Mouse (Mus musculus) limb, embryonic 10.5 days (tissue): Measurements from ENCODE around the gene Cd3d. TPM values are rescaled to one million over a fixed set of nuclear protein-coding genes. Genes with fewer than 3 reads are reported as not detected.
A peak's percentile ranks its signal among the peaks of the same experiment; 100 is the strongest.
"Not testable (repeated sequence)": the region's sequence is repeated elsewhere in the genome, so short reads cannot be mapped to it uniquely, and the experiment has no call there.

Experiments
- DNase-seq: peaks from one replicate; pipeline ENCODE4 v3.0.0-alpha.2; 2017; ENCODE audit warnings: low spot score
- H3K27ac ChIP-seq: fragments of 300-500 bp; sonication (generic); 2 replicates; pipeline ENCODE4 v1.5.1; 2016; ENCODE audit warnings: mild to moderate bottlenecking
- H3K27me3 ChIP-seq: fragments of 300-500 bp; sonication (generic); 2 replicates; pipeline ENCODE4 v1.6.1; 2016; ENCODE audit warnings: low read depth, mild to moderate bottlenecking; ENCODE audit not compliant: poor library complexity, severe bottlenecking
- H3K36me3 ChIP-seq: fragments of 300-500 bp; sonication (generic); 2 replicates; pipeline ENCODE4 v1.6.1; 2016; ENCODE audit warnings: mild to moderate bottlenecking, moderate library complexity
- H3K4me1 ChIP-seq: fragments of 300-500 bp; sonication (generic); 2 replicates; pipeline ENCODE4 v1.6.1; 2016
- H3K4me3 ChIP-seq: fragments of 300-500 bp; sonication (generic); 2 replicates; pipeline ENCODE4 v1.5.1; 2016; ENCODE audit warnings: mild to moderate bottlenecking, moderate library complexity
- H3K9me3 ChIP-seq: fragments of 300-500 bp; sonication (generic); replicated peaks from 2 replicates; pipeline ENCODE4 v1.6.1; 2016; ENCODE audit warnings: mild to moderate bottlenecking
- WGBS: fragments of 180-500 bp; shearing (Covaris S2); methylation state at CpG from one replicate; pipeline ENCODE4 v1.1.7; 2016; 5-methylcytosine and 5-hydroxymethylcytosine counted together
- polyA plus RNA-seq: library from polyadenylated mRNA; unstranded; fragments of >200 nt; fragmentation: Nextera tagmentation; extraction: Ambion mirVana; gene quantifications from 2 replicates; pipeline ENCODE4 v1.2.1, GENCODE M21; 2016

The Cd3d gene
- polyA plus RNA-seq: not detected in 2 replicates

GRCm38 (mm10) chr9:44981676-44982075 lies at the start of gene Cd3d:
Cd3d (plus strand) TSS chr9:44981786.
- DNase-seq: no peak
- no peak within 1 kb of the TSS for H3K27ac ChIP-seq
- H3K27me3 ChIP-seq: no peaks in the 10 kb centered on the region
- H3K9me3 ChIP-seq: no peaks in the 10 kb centered on the region
- 82% methylated on average over 4 of the region's 4 CpGs for WGBS
- no peaks in the 10 kb centered on the region for H3K36me3 ChIP-seq
- peaks cover 6% of the 10 kb centered on the region for H3K4me1 ChIP-seq
- no peak within 1 kb of the TSS for H3K4me3 ChIP-seq

- 85% methylated on average over 4 of the region's 4 CpGs for WGBS
- no peak overlapping the region for H3K4me3 ChIP-seq
Measured at GRCm38 (mm10) chr9:44941756-44942155, 39.8 kb upstream of the Cd3d start.

GRCm38 (mm10) chr9:44942421-44942820 lies 39.2 kb upstream of the Cd3d start:
- Histone ChIP-seq H3K4me3 (no peak overlapping the region), H3K9me3 (no peaks in the 10 kb centered on the region), H3K27ac (no peak overlapping the region), H3K27me3 (no peaks in the 10 kb centered on the region), H3K4me1 (no peaks in the 10 kb centered on the region), H3K36me3 (peaks cover 93% of the 10 kb centered on the region)
- no peak for DNase-seq
- WGBS: 96% methylated on average over 4 of the region's 4 CpGs

More at GRCm38 (mm10) chr9:44941756-44942155, 39.8 kb upstream of the Cd3d start:
- Histone ChIP-seq H3K9me3 (no peaks in the 10 kb centered on the region), H3K27me3 (no peaks in the 10 kb centered on the region), H3K27ac (no peak overlapping the region), H3K4me1 (no peaks in the 10 kb centered on the region), H3K36me3 (peaks cover 93% of the 10 kb centered on the region)
- DNase-seq: no peak

- H3K27me3 ChIP-seq: no peaks in the 10 kb centered on the region
- no peak overlapping the region for H3K27ac ChIP-seq
- no peaks in the 10 kb centered on the region for H3K4me1 ChIP-seq
- H3K9me3 ChIP-seq: no peaks in the 10 kb centered on the region
- peaks cover 98% of the 10 kb centered on the region for H3K36me3 ChIP-seq
- 92% methylated on average over 7 of the region's 7 CpGs for WGBS
- DNase-seq: no peak
- no peak overlapping the region for H3K4me3 ChIP-seq
Measured at GRCm38 (mm10) chr9:44946185-44946695, 35.3 kb upstream of the Cd3d start.

GRCm38 (mm10) chr9:44947836-44948235 lies 33.8 kb upstream of the Cd3d start:
- 91% methylated on average over 5 of the region's 5 CpGs for WGBS
- DNase-seq: no peak
- peaks cover 96% of the 10 kb centered on the region for H3K36me3 ChIP-seq

GRCm38 (mm10) chr9:44954432-44954831 lies 27.2 kb upstream of the Cd3d start:
- DNase-seq: no peak
- H3K36me3 ChIP-seq: peaks cover 89% of the 10 kb centered on the region
- WGBS: 91% methylated on average over 3 of the region's 3 CpGs

More at GRCm38 (mm10) chr9:44947836-44948235, 33.8 kb upstream of the Cd3d start:
- Histone ChIP-seq H3K27me3 (no peaks in the 10 kb centered on the region), H3K27ac (no peak overlapping the region), H3K4me1 (no peaks in the 10 kb centered on the region), H3K4me3 (no peak overlapping the region), H3K9me3 (no peaks in the 10 kb centered on the region)

GRCm38 (mm10) chr9:44965126-44965832 lies 16.3 kb upstream of the Cd3d start, which contains the start of gene Ube4a:
Ube4a (minus strand) TSS chr9:44965600.
- no peaks in the 10 kb centered on the region for H3K27me3 ChIP-seq
- peak within 1 kb of the TSS; percentile 66 for H3K4me3 ChIP-seq
- H3K4me1 ChIP-seq: peaks cover 17% of the 10 kb centered on the region
- peak within 1 kb of the TSS; percentile 72 for H3K27ac ChIP-seq
- peaks cover 16% of the 10 kb centered on the region for H3K36me3 ChIP-seq
- no peaks in the 10 kb centered on the region for H3K9me3 ChIP-seq
- DNase-seq: peak; percentile 100
- WGBS: under 1% methylated on average over 39 of the region's 39 CpGs

More at GRCm38 (mm10) chr9:44954432-44954831, 27.2 kb upstream of the Cd3d start:
- Histone ChIP-seq H3K4me3 (no peak overlapping the region), H3K9me3 (no peaks in the 10 kb centered on the region), H3K27ac (no peak overlapping the region), H3K4me1 (no peaks in the 10 kb centered on the region), H3K27me3 (no peaks in the 10 kb centered on the region)

- WGBS: 17% methylated on average over 10 of the region's 10 CpGs
- peaks cover 17% of the 10 kb centered on the region for H3K4me1 ChIP-seq
- H3K36me3 ChIP-seq: peaks cover 14% of the 10 kb centered on the region
- H3K4me3 ChIP-seq: peak overlapping the region; percentile 66
- no peak for DNase-seq
- H3K27me3 ChIP-seq: no peaks in the 10 kb centered on the region
- peak overlapping the region; percentile 72 for H3K27ac ChIP-seq
- H3K9me3 ChIP-seq: no peaks in the 10 kb centered on the region
Measured at GRCm38 (mm10) chr9:44965833-44966466, 15.6 kb upstream of the Cd3d start.

GRCm38 (mm10) chr9:44966815-44967242 lies 14.8 kb upstream of the Cd3d start:
- Histone ChIP-seq H3K27me3 (no peaks in the 10 kb centered on the region), H3K9me3 (no peaks in the 10 kb centered on the region), H3K36me3 (peaks cover 6% of the 10 kb centered on the region), H3K4me1 (peaks cover 17% of the 10 kb centered on the region), H3K4me3 (no peak overlapping the region), H3K27ac (no peak overlapping the region)
- peak; percentile 71 for DNase-seq
- 23% methylated on average over 3 of the region's 3 CpGs for WGBS

GRCm38 (mm10) chr9:44967763-44968162 lies 13.8 kb upstream of the Cd3d start:
- not testable (repeated sequence) for H3K9me3 ChIP-seq, H3K27ac ChIP-seq, H3K4me3 ChIP-seq, DNase-seq, H3K27me3 ChIP-seq, H3K36me3 ChIP-seq
- H3K4me1 ChIP-seq: peaks cover 17% of the 10 kb centered on the region
- WGBS: 83% methylated on average over 5 of the region's 5 CpGs

GRCm38 (mm10) chr9:44969450-44969849 lies 12.1 kb upstream of the Cd3d start:
- peaks cover 14% of the 10 kb centered on the region for H3K4me1 ChIP-seq
- no peak overlapping the region for H3K27ac ChIP-seq
- no peaks in the 10 kb centered on the region for H3K9me3 ChIP-seq
- no peaks in the 10 kb centered on the region for H3K36me3 ChIP-seq
- 73% methylated on average over 1 of the region's 1 CpGs for WGBS
- H3K4me3 ChIP-seq: no peak overlapping the region
- peaks cover 18% of the 10 kb centered on the region; the same call in 1 of the 2 replicates for H3K27me3 ChIP-seq
- DNase-seq: no peak

- 79% methylated on average over 6 of the region's 6 CpGs for WGBS
- Histone ChIP-seq H3K27ac (no peak overlapping the region), H3K9me3 (no peaks in the 10 kb centered on the region), H3K27me3 (peaks cover 16% of the 10 kb centered on the region; the same call in 1 of the 2 replicates), H3K4me1 (no peaks in the 10 kb centered on the region), H3K4me3 (no peak overlapping the region), H3K36me3 (no peaks in the 10 kb centered on the region)
- no peak for DNase-seq
Measured at GRCm38 (mm10) chr9:44977813-44978212, 3.8 kb upstream of the Cd3d start.

GRCm38 (mm10) chr9:44979806-44980205 lies 1.8 kb upstream of the Cd3d start:
- no peak for DNase-seq
- Histone ChIP-seq H3K4me1 (no peaks in the 10 kb centered on the region), H3K4me3 (no peak overlapping the region), H3K36me3 (no peaks in the 10 kb centered on the region), H3K9me3 (no peaks in the 10 kb centered on the region), H3K27me3 (no peaks in the 10 kb centered on the region), H3K27ac (no peak overlapping the region)
- WGBS: 78% methylated on average over 7 of the region's 7 CpGs
